Mouse (Mus musculus) MEL (cell line): Measurements from ENCODE around the gene Gsg1l. TPM values are rescaled to one million over a fixed set of nuclear protein-coding genes. Genes with fewer than 3 reads are reported as not detected.

Experiments used
- DNase-seq: peaks from one replicate; pipeline ENCODE4 v3.0.0; 2011; ENCODE audit warnings: low read depth, low spot score
- H3K27ac ChIP-seq: 2 replicates; pipeline ENCODE4 v1.5.1; 2012; ENCODE audit warnings: low read depth, mild to moderate bottlenecking, control low read depth, low read length, moderate library complexity; ENCODE audit not compliant: control insufficient read depth
- H3K27me3 ChIP-seq, 2 experiments: fragments of 150-350 bp in 1 of 2; sonication (generic) in 1 of 2; 2 replicates each; pipeline ENCODE4 v1.6.1; 2012; ENCODE audit warnings: low read length in 2 of 2, mild to moderate bottlenecking in 2 of 2, improper control_type of control experiment in 1 of 2, moderate library complexity in 1 of 2; ENCODE audit not compliant: insufficient read depth in 2 of 2, control insufficient read depth in 1 of 2
- H3K36me3 ChIP-seq, 2 experiments: 2 replicates each; pipeline ENCODE4 v1.6.1; 2012 to 2014; ENCODE audit warnings: low read length in 2 of 2, improper control_type of control experiment in 1 of 2, inconsistent platforms in 1 of 2, mild to moderate bottlenecking in 1 of 2; ENCODE audit not compliant: insufficient read depth in 2 of 2, control insufficient read depth in 1 of 2
- H3K4me1 ChIP-seq, 2 experiments: fragments of 150-350 bp in 1 of 2; sonication (generic) in 1 of 2; 2 replicates each; pipeline ENCODE4 v1.6.1; 2012; ENCODE audit warnings: low read length in 2 of 2, improper control_type of control experiment in 1 of 2, mild to moderate bottlenecking in 1 of 2; ENCODE audit not compliant: insufficient read depth in 2 of 2, control insufficient read depth in 1 of 2
- H3K4me3 ChIP-seq, 2 experiments: fragments of 150-350 bp in 1 of 2; sonication (generic) in 1 of 2; 2 replicates each; pipeline ENCODE4 v1.5.1; 2012; ENCODE audit warnings: low read depth in 2 of 2, low read length in 2 of 2, mild to moderate bottlenecking in 2 of 2, moderate library complexity in 2 of 2, control low read depth in 1 of 2, improper control_type of control experiment in 1 of 2; ENCODE audit not compliant: control insufficient read depth in 1 of 2, insufficient read depth in 1 of 2
- H3K79me2 ChIP-seq: 2 replicates; pipeline ENCODE4 v1.6.1; 2012; ENCODE audit warnings: mild to moderate bottlenecking, low read length, moderate library complexity; ENCODE audit not compliant: control insufficient read depth, poor library complexity, insufficient read depth
- H3K9ac ChIP-seq: 2 replicates; pipeline ENCODE4 v1.6.1; 2012; ENCODE audit warnings: low read depth, mild to moderate bottlenecking, control low read depth, low read length, moderate library complexity; ENCODE audit not compliant: control insufficient read depth, poor library complexity, severe bottlenecking
- H3K9me3 ChIP-seq: fragments of 150-350 bp; sonication (generic); replicated peaks from 2 replicates; pipeline ENCODE4 v1.6.1; 2012; ENCODE audit warnings: mild to moderate bottlenecking, low read length, improper control_type of control experiment, moderate library complexity; ENCODE audit not compliant: insufficient read depth
- CHD2 ChIP-seq: IDR thresholded peaks from 2 replicates; pipeline ENCODE4 v1.6.1; 2011; ENCODE audit warnings: low read length, improper control_type of control experiment
- E2F4 ChIP-seq: IDR thresholded peaks from 2 replicates; pipeline ENCODE4 v1.6.1; 2011; ENCODE audit warnings: low read depth, low read length, improper control_type of control experiment, borderline replicate concordance
- GABPA ChIP-seq: IDR thresholded peaks from 2 replicates; pipeline ENCODE4 v1.6.1; 2012; ENCODE audit warnings: low read depth, mild to moderate bottlenecking, inconsistent platforms, low read length, improper control_type of control experiment, moderate library complexity
- GATA1 ChIP-seq: IDR thresholded peaks from 2 replicates; pipeline ENCODE4 v1.6.1; 2011; ENCODE audit warnings: low read depth, low read length, improper control_type of control experiment
- MAX ChIP-seq: IDR thresholded peaks from 2 replicates; pipeline ENCODE4 v1.6.1; 2011; ENCODE audit warnings: low read length, improper control_type of control experiment
- MEF2A ChIP-seq: IDR thresholded peaks from 2 replicates; pipeline ENCODE4 v1.6.1; 2014; ENCODE audit warnings: low read depth, mild to moderate bottlenecking, inconsistent platforms, low read length, improper control_type of control experiment; ENCODE audit not compliant: poor library complexity, insufficient replicate concordance, severe bottlenecking; ENCODE audit errors: extremely low read depth
- MYB ChIP-seq: IDR thresholded peaks from 2 replicates; pipeline ENCODE4 v1.6.1; 2011; ENCODE audit warnings: mild to moderate bottlenecking, low read depth, low read length, improper control_type of control experiment
- NELFE ChIP-seq: IDR thresholded peaks from 2 replicates; pipeline ENCODE4 v1.6.1; 2011; ENCODE audit warnings: low read depth, low read length, improper control_type of control experiment
- NRF1 ChIP-seq: IDR thresholded peaks from 2 replicates; pipeline ENCODE4 v1.6.1; 2014; ENCODE audit warnings: low read depth, mild to moderate bottlenecking, inconsistent platforms, low read length, improper control_type of control experiment, moderate library complexity; ENCODE audit not compliant: poor library complexity, insufficient read depth, severe bottlenecking
- SMC3 ChIP-seq: IDR thresholded peaks from 2 replicates; pipeline ENCODE4 v1.6.1; 2011; ENCODE audit warnings: low read depth, low read length, improper control_type of control experiment
- TAL1 ChIP-seq: IDR thresholded peaks from 2 replicates; pipeline ENCODE4 v1.6.1; 2012; ENCODE audit warnings: mild to moderate bottlenecking, inconsistent platforms, low read length, moderate library complexity, mixed read lengths
- TCF12 ChIP-seq: IDR thresholded peaks from 2 replicates; pipeline ENCODE4 v1.6.1; 2014; ENCODE audit warnings: low read depth, mild to moderate bottlenecking, inconsistent platforms, low read length, improper control_type of control experiment, moderate library complexity
- ZNF384 ChIP-seq: IDR thresholded peaks from 2 replicates; pipeline ENCODE4 v1.6.1; 2012; ENCODE audit warnings: low read depth, mild to moderate bottlenecking, inconsistent platforms, low read length, improper control_type of control experiment
- polyA plus RNA-seq, 2 experiments: library from polyadenylated mRNA; stranded (reverse) in 1 of 2; unstranded in 1 of 2; fragments of >175 nt in 1 of 2; fragments of >200 nt in 1 of 2; gene quantifications; 2 replicates each; pipeline versions ENCODE4 v1.2.1 to v1.2.4; 2012; ENCODE audit warnings: low replicate concordance in 2 of 2, low read depth in 1 of 2; ENCODE audit not compliant: insufficient read length in 2 of 2, insufficient read depth in 1 of 2, missing spikeins in 1 of 2
- total RNA-seq: library from RNA; depleted of rRNA; stranded (reverse); fragments of 300-350 nt; gene quantifications from 2 replicates; pipeline ENCODE4 v1.2.3, GENCODE M21; 2012

Gsg1l gene
- total and polyA plus RNA-seq, 3 experiments = not detected

DNA sequence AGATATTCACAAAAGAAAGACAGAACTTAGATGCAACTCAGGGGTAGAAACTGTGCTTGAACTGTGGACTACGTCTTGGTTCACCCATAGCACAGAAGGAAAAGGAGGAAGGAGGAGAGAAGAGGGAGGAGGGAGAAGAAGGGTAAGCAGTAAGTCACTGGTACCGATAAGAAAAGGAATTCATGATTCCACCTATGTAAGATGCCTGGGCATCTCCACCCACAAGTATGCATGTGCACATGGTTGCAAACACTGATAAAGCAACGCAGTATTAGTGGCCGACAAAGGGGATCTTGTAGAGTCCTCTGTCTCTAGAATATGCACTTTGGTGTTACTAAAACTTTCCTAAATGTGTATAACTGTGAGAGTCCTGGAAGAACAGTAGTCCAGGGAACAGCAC is 64.8 kb downstream of the Gsg1l start:
- DNase-seq = peak; percentile 4

DNA sequence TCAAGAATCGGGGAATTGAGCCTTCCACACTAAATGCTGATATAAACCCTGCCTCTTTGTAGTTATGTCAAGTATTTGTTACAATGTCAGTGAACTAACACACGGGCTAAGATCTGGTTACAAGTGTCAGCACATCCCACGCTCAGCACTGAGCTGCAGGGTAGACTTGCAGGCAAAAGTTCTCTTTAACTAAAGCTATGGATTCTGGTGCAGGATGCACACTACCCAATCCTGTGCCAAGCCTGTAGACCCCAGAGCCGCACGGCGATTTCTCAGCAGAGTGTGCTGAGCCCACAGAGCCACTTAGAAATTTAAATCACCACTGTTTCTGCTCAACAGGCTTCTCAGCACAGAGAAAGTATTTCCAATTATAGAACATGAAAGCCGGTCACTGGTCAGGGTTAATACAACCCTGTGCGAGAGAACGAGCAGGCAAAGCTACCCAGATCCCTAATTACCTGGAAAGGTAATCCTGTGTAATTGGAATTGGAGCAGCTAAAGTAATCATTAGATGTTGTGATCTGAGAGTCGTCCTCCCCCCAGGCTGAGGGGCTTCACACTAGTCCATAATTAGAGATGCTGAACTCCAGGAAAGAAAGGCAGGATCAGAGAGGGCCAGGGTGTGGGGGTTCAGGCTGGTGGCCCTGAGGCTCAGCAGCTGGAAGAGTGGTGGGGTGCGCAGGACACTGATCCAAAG is 69.7 kb downstream of the Gsg1l start:
- H3K27ac ChIP-seq = no peak overlapping the region
- no peak overlapping the region for H3K4me3 ChIP-seq
- no peaks in the 10 kb centered on the region for H3K79me2 ChIP-seq
- DNase-seq = no peak
- no peaks in the 10 kb centered on the region for H3K4me1 ChIP-seq
- H3K36me3 ChIP-seq = no peaks in the 10 kb centered on the region
- H3K27me3 ChIP-seq = peaks cover 0 to 1% of the 10 kb centered on the region in 2 experiments; a peak in 2 of 4 replicates
- no peaks in the 10 kb centered on the region for H3K9me3 ChIP-seq
- TF ChIP-seq TCF12 (no peak), MAX (no peak), MYB (no peak), SMC3 (no peak), NRF1 (no peak), NELFE (no peak), TAL1 (no peak), MEF2A (no peak), ZNF384 (no peak), GABPA (no peak), GATA1 (no peak)
- H3K9ac ChIP-seq = no peak overlapping the region

More for the DNA sequence above, 64.8 kb downstream of the Gsg1l start:
- Histone ChIP-seq H3K36me3 (no peaks in the 10 kb centered on the region), H3K27ac (no peak overlapping the region), H3K9ac (no peak overlapping the region), H3K27me3 (peaks cover 0 to 1% of the 10 kb centered on the region in 2 experiments; a peak in 3 of 4 replicates), H3K4me3 (no peak overlapping the region), H3K9me3 (no peaks in the 10 kb centered on the region), H3K79me2 (no peaks in the 10 kb centered on the region), H3K4me1 (peaks cover 0 to 2% of the 10 kb centered on the region in 2 experiments; a peak in 1 of 4 replicates)
- 0 out of 2 replicates have a peak, but pooled peaks have one; percentile 19 for TF ChIP-seq GATA1
- no peak for TF ChIP-seq MAX

DNA sequence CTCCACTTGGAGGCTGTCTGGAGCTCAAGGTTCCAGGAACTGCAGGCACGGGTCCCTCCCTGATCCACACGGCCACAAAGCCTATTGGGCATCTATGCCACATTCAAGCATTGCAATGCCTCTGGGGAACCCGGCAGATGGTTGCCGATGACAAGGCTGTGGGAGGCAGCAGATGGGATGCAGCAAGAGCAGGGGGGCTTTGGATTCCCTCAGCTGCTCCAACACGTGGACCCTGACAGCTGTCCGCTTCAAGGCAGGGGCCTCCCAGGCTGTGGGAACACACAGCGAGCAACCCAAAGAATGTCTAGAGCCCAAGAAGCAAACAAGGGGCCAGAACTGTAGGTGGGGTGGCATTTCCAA is 73.4 kb downstream of the Gsg1l start:
- no peaks in the 10 kb centered on the region for H3K9me3 ChIP-seq
- TF ChIP-seq E2F4 (no peak), MYB (no peak), CHD2 (no peak)
- no peak overlapping the region for H3K4me3 ChIP-seq
- no peak overlapping the region for H3K9ac ChIP-seq
- H3K79me2 ChIP-seq = no peaks in the 10 kb centered on the region
- no peak for DNase-seq
- H3K36me3 ChIP-seq = no peaks in the 10 kb centered on the region
- H3K27ac ChIP-seq = no peak overlapping the region
- H3K27me3 ChIP-seq = no peaks in the 10 kb centered on the region
- H3K4me1 ChIP-seq = no peaks in the 10 kb centered on the region
